Mouse (Mus musculus): ENCODE data around the gene Zyg11a. TPM values are rescaled to one million over a fixed set of nuclear protein-coding genes. Genes with fewer than 3 reads are reported as not detected.
"Not testable (repeated sequence)": the region's sequence is repeated elsewhere in the genome, so short reads cannot be mapped to it uniquely, and the experiment has no call there.

The Zyg11a gene
- total and polyA plus RNA-seq, 2 experiments = 5.9 to 6.7 TPM

- Histone ChIP-seq H3K4me1 (ENCODE audit: control insufficient read depth, insufficient read depth, low read length) (peaks cover 10% of the 10 kb centered on the region), H3K27me3 (ENCODE audit: control insufficient read depth, insufficient read depth, low read length) (no peaks in the 10 kb centered on the region), H3K4me3 (ENCODE audit: insufficient read depth, low read depth, low read length) (no peak overlapping the region), H3K36me3 (ENCODE audit: control insufficient read depth, insufficient read depth, low read length) (no peaks in the 10 kb centered on the region), H3K9ac (ENCODE audit: low read depth, low read length) (no peak overlapping the region), H3K27ac (replicated peaks; ENCODE audit: insufficient read depth, low read depth, low read length) (peak overlapping the region; percentile 20; the same call in 1 of the 2 replicates), H3K79me2 (ENCODE audit: control insufficient read depth, insufficient read depth, low read length) (no peaks in the 10 kb centered on the region)
- DNase-seq (ENCODE audit: extremely low read depth, low read depth, low spot score) = peak; percentile 44
- TF ChIP-seq POLR2A (IDR thresholded peaks at IDR 0.05; ENCODE audit: extremely low read depth, insufficient read depth, low read length) = no peak
- TF ChIP-seq CTCF (IDR thresholded peaks at IDR 0.05; ENCODE audit: low read depth, low read length) = no peak
Observed at GRCm38 (mm10) chr4:108143778-108144177, 74.1 kb downstream of the Zyg11a start.

- 51% methylated on average over 2 of the region's 2 CpGs for WGBS
- H3K27ac ChIP-seq (replicated peaks; ENCODE audit: insufficient read depth, low read depth, low read length) = peak overlapping the region; percentile 20; the same call in 1 of the 2 replicates
- DNase-seq (ENCODE audit: extremely low read depth, low read depth, low spot score) = peak; percentile 62
- H3K79me2 ChIP-seq (ENCODE audit: control insufficient read depth, insufficient read depth, low read length); H3K27me3 ChIP-seq (ENCODE audit: control insufficient read depth, insufficient read depth, low read length); H3K9ac ChIP-seq (ENCODE audit: low read depth, low read length); H3K4me1 ChIP-seq (ENCODE audit: control insufficient read depth, insufficient read depth, low read length); H3K36me3 ChIP-seq (ENCODE audit: control insufficient read depth, insufficient read depth, low read length); H3K4me3 ChIP-seq (ENCODE audit: insufficient read depth, low read depth, low read length): not testable (repeated sequence)
Observed at GRCm38 (mm10) chr4:108143178-108143577, 74.7 kb downstream of the Zyg11a start.

DNA sequence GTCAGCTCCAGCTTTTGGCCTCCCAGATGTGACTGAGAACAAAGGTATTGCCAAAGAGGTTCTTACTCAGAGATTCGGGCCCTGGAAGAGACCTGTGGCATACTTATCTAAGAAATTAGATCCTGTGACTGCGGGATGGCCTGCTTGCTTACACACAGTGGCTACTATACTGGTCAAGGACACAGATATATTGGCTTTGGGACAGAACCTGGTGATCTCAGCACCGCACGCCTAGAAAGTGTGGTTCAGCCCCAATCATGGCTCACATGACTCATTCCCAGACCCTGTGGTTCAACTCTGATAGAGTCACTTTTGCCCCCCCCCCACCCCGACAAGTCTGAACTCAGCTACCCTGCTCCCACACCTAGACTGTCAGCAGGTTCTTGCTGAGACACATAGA lies 80.9 kb downstream of the Zyg11a start:
- WGBS = 24% methylated on average over 5 of the region's 5 CpGs
- no peaks in the 10 kb centered on the region for H3K36me3 ChIP-seq (ENCODE audit: control insufficient read depth, insufficient read depth, low read length)
- H3K27ac ChIP-seq (replicated peaks; ENCODE audit: insufficient read depth, low read depth, low read length) = peak overlapping the region; percentile 82
- H3K4me1 ChIP-seq (ENCODE audit: control insufficient read depth, insufficient read depth, low read length) = peaks cover 17% of the 10 kb centered on the region; the same call in 1 of the 2 replicates
- H3K27me3 ChIP-seq (ENCODE audit: control insufficient read depth, insufficient read depth, low read length) = no peaks in the 10 kb centered on the region
- no peak overlapping the region for H3K4me3 ChIP-seq (ENCODE audit: insufficient read depth, low read depth, low read length)
- H3K9ac ChIP-seq (ENCODE audit: low read depth, low read length) = peak overlapping the region; percentile 40; the same call in 1 of the 2 replicates
- H3K79me2 ChIP-seq (ENCODE audit: control insufficient read depth, insufficient read depth, low read length) = no peaks in the 10 kb centered on the region
- TF ChIP-seq CTCF (IDR thresholded peaks at IDR 0.05; ENCODE audit: low read depth, low read length) (no peak), POLR2A (IDR thresholded peaks at IDR 0.05; ENCODE audit: extremely low read depth, insufficient read depth, low read length) (no peak)
- peak; percentile 81 for DNase-seq (ENCODE audit: extremely low read depth, low read depth, low spot score)

Other genes starting within 250 kb of the Zyg11a start
- gene Slc1a7, start 249.7 kb downstream of the Zyg11a start, total RNA-seq (2014; rRNA removed) = 0.07 and 0.09 TPM in 2 replicates
- gene Slc1a7, start 249.7 kb downstream of the Zyg11a start, polyA plus RNA-seq (2012; rRNA removed) = 0.04 and 0.07 TPM in 2 replicates
- gene Podn, start 121.6 kb downstream of the Zyg11a start, total RNA-seq (2014; rRNA removed) = 1.9 and 2.7 TPM in 2 replicates
- 2.9 and 3.8 TPM in 2 replicates for gene Podn, start 121.6 kb downstream of the Zyg11a start, polyA plus RNA-seq (2012; rRNA removed)
- 2,678 and 3,000 TPM in 2 replicates for gene Scp2, start 73.0 kb downstream of the Zyg11a start, total RNA-seq (2014; rRNA removed)
- 1,138 and 1,579 TPM in 2 replicates for gene Scp2, start 73.0 kb downstream of the Zyg11a start, polyA plus RNA-seq (2012; rRNA removed)
- 141 and 149 TPM in 2 replicates for gene Echdc2, start 52.6 kb downstream of the Zyg11a start, total RNA-seq (2014; rRNA removed)
- gene Echdc2, start 52.6 kb downstream of the Zyg11a start, polyA plus RNA-seq (2012; rRNA removed) = 203 and 264 TPM in 2 replicates
- gene Zyg11b, start 83.0 kb upstream of the Zyg11a start, total RNA-seq (2014; rRNA removed) = 25.4 and 28.8 TPM in 2 replicates
- gene Zyg11b, start 83.0 kb upstream of the Zyg11a start, polyA plus RNA-seq (2012; rRNA removed) = 5.8 and 6.4 TPM in 2 replicates
- gene Coa7, start 110.1 kb upstream of the Zyg11a start, total RNA-seq (2014; rRNA removed) = 11.7 and 16.3 TPM in 2 replicates
- gene Coa7, start 110.1 kb upstream of the Zyg11a start, polyA plus RNA-seq (2012; rRNA removed) = 19.3 and 21.9 TPM in 2 replicates
- not detected in 2 replicates for gene Shisal2a, start 165.3 kb upstream of the Zyg11a start, total RNA-seq (2014; rRNA removed)
- gene Shisal2a, start 165.3 kb upstream of the Zyg11a start, polyA plus RNA-seq (2012; rRNA removed) = not detected in 2 replicates
- 3.5 and 3.7 TPM in 2 replicates for gene Gpx7, start 188.9 kb upstream of the Zyg11a start, total RNA-seq (2014; rRNA removed)
- gene Gpx7, start 188.9 kb upstream of the Zyg11a start, polyA plus RNA-seq (2012; rRNA removed) = 2.0 and 3.2 TPM in 2 replicates
- gene Tut4, start 241.4 kb upstream of the Zyg11a start, total RNA-seq (2014; rRNA removed) = 30.3 and 34.6 TPM in 2 replicates
- 17.8 and 23.6 TPM in 2 replicates for gene Tut4, start 241.4 kb upstream of the Zyg11a start, polyA plus RNA-seq (2012; rRNA removed)